Mouse (Mus musculus) ES-E14 (cell line): ENCODE data around the gene Prkch. TPM values are rescaled to one million over a fixed set of nuclear protein-coding genes. Genes with fewer than 3 reads are reported as not detected.

ENCODE experiments used
- DNase-seq: peaks from one replicate; pipeline ENCODE4 v3.0.0-alpha.2; 2013; ENCODE audit warnings: low read depth, low spot score
- H3K27ac ChIP-seq: 2 replicates; pipeline ENCODE4 v1.5.1; 2012; ENCODE audit warnings: low read depth, mild to moderate bottlenecking, low read length, moderate library complexity, mixed read lengths; ENCODE audit not compliant: poor library complexity, insufficient read depth, severe bottlenecking
- H3K36me3 ChIP-seq: 2 replicates; pipeline ENCODE4 v1.6.1; 2012; ENCODE audit warnings: mild to moderate bottlenecking, low read length, moderate library complexity, mixed read lengths; ENCODE audit not compliant: control insufficient read depth, poor library complexity, insufficient read depth, severe bottlenecking
- H3K4me1 ChIP-seq, 2 experiments: fragments of 150-350 bp in 1 of 2; sonication (generic) in 1 of 2; 2 replicates each; pipeline ENCODE4 v1.6.1; 2012; ENCODE audit warnings: low read length in 2 of 2, mild to moderate bottlenecking in 1 of 2, mixed read lengths in 1 of 2; ENCODE audit not compliant: control insufficient read depth in 2 of 2, insufficient read depth in 2 of 2, poor library complexity in 1 of 2
- H3K4me3 ChIP-seq, 2 experiments: fragments of 150-350 bp in 1 of 2; sonication (generic) in 1 of 2; 2 replicates each; pipeline ENCODE4 v1.5.1; 2012; ENCODE audit warnings: low read length in 2 of 2, low read depth in 1 of 2, mild to moderate bottlenecking in 1 of 2, mixed read lengths in 1 of 2; ENCODE audit not compliant: insufficient read depth in 1 of 2, poor library complexity in 1 of 2, severe bottlenecking in 1 of 2
- H3K9ac ChIP-seq: 2 replicates; pipeline ENCODE4 v1.6.1; 2012; ENCODE audit warnings: low read depth, mild to moderate bottlenecking, low read length, mixed read lengths; ENCODE audit not compliant: poor library complexity, insufficient read depth, severe bottlenecking
- H3K9me3 ChIP-seq: fragments of 150-350 bp; sonication (generic); 2 replicates; pipeline ENCODE4 v1.6.1; 2012; ENCODE audit warnings: low read depth, mild to moderate bottlenecking, low read length; ENCODE audit not compliant: control insufficient read depth, insufficient read depth
- CHD2 ChIP-seq: IDR thresholded peaks from 2 replicates; pipeline ENCODE4 v1.6.1; 2014; ENCODE audit warnings: mild to moderate bottlenecking, low read depth, low read length, inconsistent platforms
- HCFC1 ChIP-seq: IDR thresholded peaks from 2 replicates; pipeline ENCODE4 v1.6.1; 2012; ENCODE audit warnings: low read length, inconsistent platforms, borderline replicate concordance; ENCODE audit not compliant: insufficient read depth
- MAFK ChIP-seq: IDR thresholded peaks from 2 replicates; pipeline ENCODE4 v1.6.1; 2014; ENCODE audit warnings: mild to moderate bottlenecking, low read depth, low read length, inconsistent platforms; ENCODE audit not compliant: insufficient read depth
- ZC3H11A ChIP-seq: IDR thresholded peaks from 2 replicates; pipeline ENCODE4 v1.6.1; 2012; ENCODE audit warnings: low read depth, mild to moderate bottlenecking, inconsistent platforms, low read length, borderline replicate concordance
- ZNF384 ChIP-seq: IDR thresholded peaks from 2 replicates; pipeline ENCODE4 v1.6.1; 2012; ENCODE audit warnings: low read depth, low read length, inconsistent platforms
- in situ Hi-C, 2 experiments: fragments of 600-800 bp; cut with MboI; formaldehyde crosslinking; loops; one replicate each; pipeline ENCODE4 v1.15.1; 2025; ENCODE audit warnings: low sequenced_read_pairs in 2 of 2, inconsistent platforms in 1 of 2; ENCODE audit not compliant: unreplicated experiment in 2 of 2
- total RNA-seq: library from RNA; depleted of rRNA; stranded (reverse); fragments of 300-350 nt; gene quantifications from 2 replicates; pipeline ENCODE4 v1.2.3, GENCODE M21; 2012

Gene Prkch
- total RNA-seq, 1 experiment: 2.8 TPM

DNA sequence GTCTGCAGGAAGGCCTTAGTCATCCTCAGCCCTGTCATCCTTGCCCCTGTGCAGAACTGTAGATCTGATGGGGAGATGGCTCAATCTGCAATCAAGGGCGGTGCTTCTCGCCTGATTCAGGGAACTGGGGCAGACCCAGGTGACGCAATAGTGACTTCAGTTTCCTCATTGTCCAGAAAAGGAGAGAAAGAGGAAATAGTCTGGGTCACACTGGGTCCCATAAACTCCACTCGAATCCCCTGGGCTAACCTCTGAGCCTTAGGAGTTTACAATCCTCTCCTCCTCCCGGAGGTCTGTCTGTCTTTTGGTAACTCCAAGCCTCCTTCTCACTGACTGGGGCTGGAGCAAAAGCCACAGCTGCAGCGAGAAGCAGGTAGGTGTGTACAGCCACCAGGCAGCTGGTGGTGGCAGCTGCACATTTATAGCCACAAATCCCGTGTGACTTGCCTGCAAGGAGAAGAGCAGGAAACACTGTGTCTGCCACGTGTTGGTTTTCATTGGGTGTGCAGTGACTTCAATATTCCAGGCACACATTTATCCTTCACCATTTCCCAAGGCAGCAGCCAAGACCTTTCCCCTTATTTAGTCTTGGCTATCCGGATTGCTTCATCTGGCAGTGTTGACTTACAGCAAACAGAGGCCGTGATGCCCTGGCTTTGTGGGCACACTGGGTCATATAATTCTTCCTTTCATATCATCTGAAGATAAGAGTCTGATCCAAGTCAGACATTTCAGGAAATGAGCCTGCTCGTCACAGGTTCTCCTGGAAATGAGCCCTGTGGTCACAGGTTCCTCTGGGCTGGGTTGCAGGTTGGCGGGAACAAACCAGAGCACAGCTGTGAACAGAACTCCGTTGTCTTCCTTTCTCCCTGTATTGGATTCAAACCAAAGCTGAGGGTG lies 195.0 kb downstream of the Prkch start:
- H3K27ac ChIP-seq: no peak overlapping the region; the same call in 1 of the 2 replicates
- in situ Hi-C loops: no loop called here
- TF ChIP-seq CHD2 (no peak), ZC3H11A (no peak), MAFK (no peak), HCFC1 (no peak), ZNF384 (no peak)

GRCm38 (mm10) chr12:73781425-73782032 lies 196.9 kb downstream of the Prkch start:
- H3K4me1 ChIP-seq: no peaks in the 10 kb centered on the region; a peak in 1 of 4 replicates
- H3K27ac ChIP-seq: no peak overlapping the region
- no peak overlapping the region for H3K9ac ChIP-seq
- in situ Hi-C loops: no loop called here
- no peak overlapping the region for H3K4me3 ChIP-seq
- H3K36me3 ChIP-seq: no peaks in the 10 kb centered on the region
- TF ChIP-seq MAFK (no peak), HCFC1 (no peak), ZC3H11A (no peak), ZNF384 (no peak), CHD2 (no peak)
- H3K9me3 ChIP-seq: no peaks in the 10 kb centered on the region
- DNase-seq: no peak

More for the DNA sequence above, 195.0 kb downstream of the Prkch start:
- Histone ChIP-seq H3K4me1 (no peaks in the 10 kb centered on the region; a peak in 1 of 4 replicates), H3K4me3 (no peak overlapping the region), H3K9me3 (no peaks in the 10 kb centered on the region), H3K36me3 (no peaks in the 10 kb centered on the region), H3K9ac (no peak overlapping the region)
- no peak for DNase-seq

GRCm38 (mm10) chr12:73786909-73787308 lies 202.3 kb downstream of the Prkch start:
- no peak for DNase-seq
- no peak overlapping the region for H3K9ac ChIP-seq

DNA sequence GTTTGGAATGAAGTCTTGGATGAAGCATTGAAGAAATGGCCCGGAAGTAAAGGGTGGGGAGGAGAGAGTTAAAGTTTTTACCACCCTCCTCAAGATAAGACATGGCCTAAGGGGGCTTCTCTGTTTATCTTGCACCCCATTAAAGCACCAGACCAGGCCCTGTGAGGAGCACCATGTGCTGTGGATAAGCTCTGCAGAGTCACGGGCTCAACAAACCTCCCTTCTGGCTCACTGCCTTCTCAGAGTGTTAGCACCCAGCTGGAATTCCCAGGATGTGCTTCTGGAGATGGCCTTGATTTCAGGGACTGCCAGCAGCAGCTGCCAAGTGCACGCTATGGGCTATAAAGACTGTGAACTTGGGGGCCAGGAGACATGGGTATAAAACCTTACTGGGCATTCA lies 204.3 kb downstream of the Prkch start:
- Histone ChIP-seq H3K36me3 (no peaks in the 10 kb centered on the region), H3K9ac (no peak overlapping the region), H3K4me3 (no peak overlapping the region), H3K4me1 (peaks cover 0 to 7% of the 10 kb centered on the region in 2 experiments; a peak in 2 of 4 replicates), H3K9me3 (no peaks in the 10 kb centered on the region), H3K27ac (no peak overlapping the region)
- no peak for DNase-seq
- TF ChIP-seq ZNF384 (no peak), HCFC1 (no peak), MAFK (no peak), ZC3H11A (no peak), CHD2 (no peak)
- in situ Hi-C loops: no loop called here

More at GRCm38 (mm10) chr12:73786909-73787308, 202.3 kb downstream of the Prkch start:
- in situ Hi-C loops: no loop called here
- 0 out of 4 replicates have a peak, but pooled peaks cover 0 to 2% of the 10 kb centered on the region in 2 experiments for H3K4me1 ChIP-seq
- TF ChIP-seq MAFK (no peak), ZC3H11A (no peak), ZNF384 (no peak), HCFC1 (no peak), CHD2 (no peak)
- no peak overlapping the region for H3K27ac ChIP-seq
- H3K36me3 ChIP-seq: no peaks in the 10 kb centered on the region
- no peaks in the 10 kb centered on the region for H3K9me3 ChIP-seq
- no peak overlapping the region for H3K4me3 ChIP-seq
